Mouse (Mus musculus) spleen, embryonic (tissue): Measurements from ENCODE around the gene Wbp2nl.

ENCODE experiments used
- CTCF ChIA-PET: fragments of 350-600 bp; sonication (Branson Sonifier 250); formaldehyde crosslinking; loops from one replicate; lab custom pipeline; 2022; lab: Charles Lee

Gene Wbp2nl

DNA sequence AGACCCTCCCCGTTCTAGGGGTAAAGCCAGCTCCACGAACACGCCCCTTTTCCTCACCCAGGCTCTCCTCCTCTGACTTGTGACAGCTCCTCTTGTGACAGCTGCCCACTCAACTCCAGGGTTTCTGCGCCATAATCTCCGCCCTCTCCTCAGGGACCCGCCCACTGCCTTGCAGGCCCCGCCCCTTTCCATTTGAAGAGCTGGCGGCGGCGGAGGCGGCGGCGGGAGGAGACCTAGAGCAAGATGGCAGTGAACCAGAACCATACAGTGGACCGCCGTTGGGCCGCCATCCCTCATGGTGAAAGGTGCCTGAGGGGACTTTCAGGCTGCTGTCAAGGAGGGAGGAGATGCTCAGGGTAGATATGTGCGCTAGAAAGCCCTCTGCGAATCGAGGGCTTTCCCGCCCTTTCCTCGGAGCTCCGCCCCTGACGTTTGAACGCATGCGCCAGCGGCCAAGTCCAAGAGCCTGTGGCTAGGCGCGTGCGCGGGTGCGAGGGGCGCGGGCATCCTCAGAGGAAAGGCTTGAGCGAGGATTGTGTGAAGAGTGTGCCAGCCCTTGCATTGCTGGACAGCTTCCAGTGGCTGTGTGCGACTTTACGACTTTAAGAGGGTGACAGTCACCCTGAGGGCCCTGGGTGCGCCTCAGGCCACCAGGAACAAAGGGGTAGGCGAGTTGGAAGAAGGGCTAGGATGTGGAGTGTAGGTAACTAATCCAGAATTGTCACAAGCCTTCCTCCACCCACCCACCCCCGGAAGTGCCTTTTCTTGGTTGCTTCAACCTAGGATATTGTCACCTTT, at the start of gene Wbp2nl:
Gene Wbp2nl (plus strand): TSS at position 191 of the 798 bp plus-strand sequence.
- CTCF ChIA-PET: no interaction called here

DNA sequence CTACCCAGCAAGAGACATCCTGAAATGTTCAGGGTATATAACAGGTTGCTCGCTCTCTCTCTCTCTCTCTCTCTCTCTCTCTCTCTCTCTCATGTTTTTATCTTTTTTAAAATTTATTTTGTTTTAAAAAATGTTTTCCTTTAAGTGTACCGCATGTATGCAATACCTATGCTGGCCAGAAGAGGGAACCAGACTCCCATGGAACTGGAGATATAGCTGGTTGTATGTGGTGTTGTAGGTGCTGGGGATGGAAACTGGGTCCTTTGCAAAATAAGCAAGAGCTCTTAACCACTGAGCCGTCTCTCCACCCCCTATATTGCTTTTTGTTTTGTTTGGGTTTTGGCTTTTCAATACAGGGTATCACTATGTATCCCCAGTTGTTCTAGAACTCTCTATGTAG, 47.2 kb upstream of the Wbp2nl start:
- CTCF ChIA-PET: interaction anchor here (0.6 to 1.1 kb wide), 4 partner anchors 13 to 600 kb away, joined by 3 to 6 read pairs (median 3); no protein-coding TSS in a partner anchor

DNA sequence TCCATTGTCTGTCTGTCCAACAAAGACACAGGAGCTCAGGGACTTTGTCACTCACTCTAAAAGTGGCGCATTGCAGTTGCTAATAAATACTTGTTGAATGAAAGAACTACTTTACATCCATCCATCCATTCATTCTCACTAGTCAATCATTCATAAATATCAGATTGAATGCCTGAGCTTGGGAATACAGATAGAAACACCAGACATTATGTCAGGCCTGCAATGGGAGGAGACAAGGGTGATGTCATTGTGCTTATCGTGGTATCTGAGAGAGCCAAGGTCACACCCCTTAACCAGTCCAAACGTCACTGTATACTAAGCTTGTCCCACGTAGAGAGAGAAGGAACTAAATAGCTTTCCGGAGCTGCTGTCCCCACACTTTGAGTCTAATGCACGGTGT, 46.7 kb upstream of the Wbp2nl start, which contains the start of gene 1500009C09Rik:
Gene 1500009C09Rik (plus strand): TSS at position 301 of the 400 bp plus-strand sequence.
- CTCF ChIA-PET: interaction anchor here (0.6 to 1.1 kb wide), 3 partner anchors 13 to 86 kb away, joined by 3 to 13 read pairs (median 3); no protein-coding TSS in a partner anchor

DNA sequence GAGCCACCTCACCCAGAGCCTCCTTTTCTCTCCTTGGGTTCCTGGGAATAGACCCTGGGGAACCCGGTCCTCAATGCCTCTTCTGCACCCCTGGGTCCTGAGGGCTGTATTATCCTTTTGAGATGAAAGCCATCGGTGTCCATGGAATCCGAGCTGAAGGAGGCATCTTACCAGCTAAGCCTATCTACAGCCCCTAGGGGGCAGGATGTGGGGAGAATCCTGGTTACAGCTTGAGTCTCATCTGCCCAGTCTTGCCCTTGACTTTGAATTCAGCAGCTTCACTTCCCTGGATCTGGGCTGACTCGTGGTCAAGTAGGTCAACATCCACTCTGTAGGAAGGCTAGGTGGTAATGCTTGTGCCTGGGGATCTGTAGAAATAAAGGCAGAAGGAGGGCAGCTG, 43.5 kb upstream of the Wbp2nl start:
- CTCF ChIA-PET: no interaction called here

GRCm38 (mm10) chr15:82255944-82256383, 42.8 kb upstream of the Wbp2nl start:
- CTCF ChIA-PET: no interaction called here

- CTCF ChIA-PET: no interaction called here
Observed at GRCm38 (mm10) chr15:82259510-82259909, 39.2 kb upstream of the Wbp2nl start.

- CTCF ChIA-PET: no interaction called here
Observed at GRCm38 (mm10) chr15:82266356-82266755, 32.4 kb upstream of the Wbp2nl start.

GRCm38 (mm10) chr15:82268185-82268584, 30.6 kb upstream of the Wbp2nl start:
- CTCF ChIA-PET: interaction anchor here (0.5 to 0.7 kb wide), 2 partner anchors 818 to 1162 kb away, joined by 3 to 4 read pairs; no protein-coding TSS in a partner anchor

DNA sequence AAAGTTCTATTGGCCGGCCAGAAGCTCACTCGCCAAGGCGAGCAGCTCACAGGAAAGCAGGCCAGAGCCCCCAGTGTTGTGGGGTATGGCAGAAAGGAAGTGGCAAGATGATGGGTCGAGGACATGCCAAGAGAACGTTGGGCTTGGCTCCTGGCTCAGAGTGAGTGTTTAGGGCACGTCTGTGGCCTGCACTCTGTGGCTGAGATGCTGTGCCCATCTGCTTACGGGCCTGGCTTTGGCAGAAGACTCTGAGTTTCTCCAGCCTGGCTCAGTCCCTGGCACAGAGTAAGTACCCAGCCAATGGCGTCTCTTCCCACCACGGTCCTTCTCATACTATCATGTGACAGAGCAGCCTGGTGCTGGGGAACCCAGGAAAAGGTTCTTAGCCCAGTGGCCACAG, 30.0 kb upstream of the Wbp2nl start:
- CTCF ChIA-PET: interaction anchor here (0.5 kb wide), 1 partner anchor 818 kb away, joined by 4 read pairs; no protein-coding TSS in a partner anchor

DNA sequence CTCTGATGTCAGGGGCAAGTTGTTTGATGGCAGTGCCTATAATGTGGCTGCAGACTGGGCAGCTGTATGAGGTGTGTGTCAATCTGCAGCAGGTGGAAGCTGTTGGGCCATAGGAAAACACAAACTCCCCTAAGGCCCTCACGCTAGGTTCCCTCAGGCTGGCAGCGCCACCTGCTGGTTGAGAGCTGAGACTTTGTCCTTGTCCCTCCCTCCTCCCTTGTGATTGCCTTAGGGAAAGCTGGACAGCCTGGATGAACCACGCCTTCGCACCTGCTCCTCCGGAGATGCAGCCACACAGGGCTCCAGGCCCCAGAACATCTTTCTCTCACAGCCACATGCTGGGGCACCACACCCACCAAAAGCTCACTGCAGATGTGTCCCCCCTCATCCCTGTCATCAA, 27.6 kb upstream of the Wbp2nl start:
- CTCF ChIA-PET: no interaction called here

DNA sequence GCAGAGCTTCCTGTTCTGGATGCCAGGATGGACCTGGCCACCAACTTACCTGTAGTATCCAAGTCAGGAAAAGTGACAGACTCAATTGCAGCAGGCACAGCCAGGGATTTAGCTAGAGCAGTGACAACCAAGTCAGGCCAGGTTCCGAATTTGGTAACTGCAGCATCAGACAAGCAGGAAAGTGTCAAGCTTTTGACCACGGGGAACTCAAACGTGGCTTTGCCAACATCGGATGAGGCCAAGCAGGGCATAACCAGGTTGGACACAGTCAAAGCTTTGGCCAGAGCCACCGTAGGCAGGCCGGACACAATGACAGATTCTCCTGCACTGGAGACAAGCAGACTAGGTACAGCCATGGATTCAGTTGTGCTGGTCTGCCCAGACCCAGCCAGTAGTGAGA, 26.5 kb upstream of the Wbp2nl start:
- CTCF ChIA-PET: interaction anchor here (0.7 kb wide), 1 partner anchor 41 kb away, joined by 5 read pairs; no protein-coding TSS in a partner anchor

- CTCF ChIA-PET: no interaction called here
Observed at GRCm38 (mm10) chr15:82274593-82274926, 24.2 kb upstream of the Wbp2nl start, which contains the start of gene Sept3. Gene Sept3, plus strand, starts transcription at chr15:82274893.

GRCm38 (mm10) chr15:82274927-82275901, 23.5 kb upstream of the Wbp2nl start:
- CTCF ChIA-PET: interaction anchor here (0.6 kb wide), 1 partner anchor 985 kb away, joined by 4 read pairs; no protein-coding TSS in a partner anchor

GRCm38 (mm10) chr15:82277591-82277990, 21.2 kb upstream of the Wbp2nl start:
- CTCF ChIA-PET: no interaction called here

DNA sequence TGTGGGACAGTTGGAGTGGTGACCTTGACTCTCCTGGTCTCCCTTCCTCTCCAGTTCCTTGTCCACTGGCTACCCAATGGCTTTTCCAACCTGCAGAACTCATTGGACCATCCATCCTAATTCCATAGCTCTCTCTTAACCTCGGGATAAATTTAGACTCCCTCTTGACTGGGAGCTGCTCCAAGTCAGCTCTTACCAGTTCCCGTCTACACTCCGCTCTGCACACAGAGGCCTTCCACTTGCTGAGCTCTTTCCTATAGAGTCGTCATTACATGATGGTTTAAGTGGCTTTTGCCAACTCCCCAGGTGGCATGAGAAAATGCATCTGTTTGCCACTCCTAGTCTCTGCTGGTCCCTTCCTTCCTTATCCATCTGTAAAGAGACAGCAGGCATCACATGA, 18.1 kb upstream of the Wbp2nl start:
- CTCF ChIA-PET: no interaction called here

GRCm38 (mm10) chr15:82286157-82286556, 12.6 kb upstream of the Wbp2nl start:
- CTCF ChIA-PET: no interaction called here

DNA sequence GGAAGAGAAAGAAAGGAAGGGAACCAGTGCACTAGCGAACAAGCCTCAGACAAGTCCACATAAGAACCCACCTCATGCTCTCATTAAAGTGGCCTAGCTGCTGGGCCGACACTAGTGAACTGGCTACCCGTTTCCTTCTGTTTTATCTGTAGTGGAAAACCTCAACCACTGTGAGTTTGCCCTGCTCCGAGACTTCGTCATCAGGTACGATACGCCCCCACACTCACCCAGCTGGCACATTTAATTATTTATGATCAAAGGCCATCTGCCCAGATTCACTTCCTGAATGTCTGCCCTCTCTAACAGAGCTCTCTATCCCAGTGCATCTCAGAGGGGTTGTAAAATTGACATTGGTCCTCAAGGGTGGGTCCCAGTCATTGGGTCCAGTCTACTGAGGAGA, 8.5 kb upstream of the Wbp2nl start:
- CTCF ChIA-PET: no interaction called here

DNA sequence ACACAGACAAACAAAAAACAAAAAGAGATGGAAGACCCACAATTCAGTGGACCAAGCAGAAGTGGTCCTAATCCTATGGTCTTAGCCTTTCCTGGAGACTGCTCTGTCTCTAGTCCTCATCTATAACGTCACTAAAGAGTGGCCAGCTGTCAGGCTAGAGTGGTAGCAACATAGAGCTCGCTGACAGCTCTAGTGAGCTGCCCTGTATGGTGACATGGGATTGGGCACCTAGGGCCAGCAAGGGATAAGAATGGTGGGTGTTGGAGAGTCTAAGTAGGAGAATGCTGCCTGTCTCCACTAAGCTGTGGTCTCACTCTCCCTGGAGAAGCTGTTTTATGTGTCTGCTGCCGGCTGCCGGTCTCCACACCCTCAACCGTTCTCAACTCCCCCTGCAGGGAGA, 5.9 kb upstream of the Wbp2nl start:
- CTCF ChIA-PET: interaction anchor here (0.6 kb wide), 1 partner anchor 73 kb away, joined by 5 read pairs; no protein-coding TSS in a partner anchor

DNA sequence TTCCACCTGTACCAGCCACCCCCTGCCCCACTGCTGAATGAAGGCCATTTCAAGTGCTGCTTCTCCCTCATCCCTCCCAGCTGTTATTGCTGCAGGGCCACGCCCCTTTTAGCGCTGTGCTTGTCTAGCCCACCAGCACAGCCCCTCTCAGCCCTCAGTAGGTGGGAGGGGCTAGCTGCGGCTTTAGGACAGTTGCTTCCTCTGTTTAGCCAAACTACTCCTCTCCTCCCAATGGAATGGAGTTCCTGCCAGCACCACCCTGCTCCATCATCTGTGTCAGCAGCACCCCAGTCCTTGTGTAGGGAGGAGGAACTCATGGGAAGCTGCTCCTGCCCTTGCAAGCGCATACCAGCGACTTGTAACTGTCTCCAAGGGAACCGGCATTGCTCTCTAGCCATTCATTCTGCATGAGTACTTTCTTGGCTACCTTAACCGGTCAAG, 5.5 kb upstream of the Wbp2nl start:
- CTCF ChIA-PET: interaction anchor here (0.6 kb wide), 1 partner anchor 73 kb away, joined by 5 read pairs; no protein-coding TSS in a partner anchor

GRCm38 (mm10) chr15:82294059-82294458, 4.7 kb upstream of the Wbp2nl start:
- CTCF ChIA-PET: no interaction called here

- CTCF ChIA-PET: no interaction called here
Observed at GRCm38 (mm10) chr15:82307107-82307506, 8.4 kb downstream of the Wbp2nl start.
